Mouse (Mus musculus): ENCODE results near the gene Hsp90aa1. TPM values are rescaled to one million over a fixed set of nuclear protein-coding genes. Genes with fewer than 3 reads are reported as not detected.
"Not testable (repeated sequence)": the region's sequence is repeated elsewhere in the genome, so short reads cannot be mapped to it uniquely, and the experiment has no call there.

Hsp90aa1 gene
- polyA plus RNA-seq, 1 experiment: 253 TPM

GRCm38 (mm10) chr12:110714215-110714614 is 11.7 kb upstream of the Hsp90aa1 start:
- no peak for TF ChIP-seq USF1 (IDR thresholded peaks at IDR 0.05; ENCODE audit: low read depth)
- TF ChIP-seq CEBPB (IDR thresholded peaks at IDR 0.05; ENCODE audit: low read depth): no peak
- TF ChIP-seq MAX (IDR thresholded peaks at IDR 0.05): no peak
- no peak for TF ChIP-seq CTCF (IDR thresholded peaks at IDR 0.05; ENCODE audit: control insufficient read depth, insufficient read depth, insufficient read length)
- no peak for TF ChIP-seq MYOG (IDR thresholded peaks at IDR 0.05; ENCODE audit: control insufficient read depth, extremely low read depth, insufficient read length)
- TF ChIP-seq MYOD1 (IDR thresholded peaks at IDR 0.05; ENCODE audit: control insufficient read depth, insufficient read length, low read depth): no peak
- no peak for TF ChIP-seq FOSL1 (IDR thresholded peaks at IDR 0.05; ENCODE audit: insufficient read depth, low read length, poor library complexity, severe bottlenecking)

GRCm38 (mm10) chr12:110713784-110714183 is 11.3 kb upstream of the Hsp90aa1 start:
- no peak overlapping the region for H3K4me3 ChIP-seq (ENCODE audit: insufficient read depth, poor library complexity, severe bottlenecking)
- TF ChIP-seq CEBPB (IDR thresholded peaks at IDR 0.05; ENCODE audit: low read depth) (no peak), CTCF (IDR thresholded peaks at IDR 0.05; ENCODE audit: control insufficient read depth, insufficient read depth, insufficient read length) (no peak), MYOG (IDR thresholded peaks at IDR 0.05; ENCODE audit: control insufficient read depth, extremely low read depth, insufficient read length) (no peak), MAX (IDR thresholded peaks at IDR 0.05) (no peak), MYOD1 (IDR thresholded peaks at IDR 0.05; ENCODE audit: control insufficient read depth, insufficient read length, low read depth) (no peak), FOSL1 (IDR thresholded peaks at IDR 0.05; ENCODE audit: insufficient read depth, low read length, poor library complexity, severe bottlenecking) (no peak), USF1 (IDR thresholded peaks at IDR 0.05; ENCODE audit: low read depth) (no peak)
- no peak overlapping the region for H3ac ChIP-seq (ENCODE audit: control insufficient read depth, insufficient read length, low read depth)
- no peaks in the 10 kb centered on the region for H3K79me2 ChIP-seq (ENCODE audit: control insufficient read depth, insufficient read depth)
- H3K79me3 ChIP-seq (ENCODE audit: low read depth): no peaks in the 10 kb centered on the region
- no peaks in the 10 kb centered on the region for H3K36me3 ChIP-seq (ENCODE audit: control insufficient read depth, insufficient read depth)
- no peaks in the 10 kb centered on the region for H3K27me3 ChIP-seq (ENCODE audit: control insufficient read depth, insufficient read depth, insufficient read length)

More at GRCm38 (mm10) chr12:110714215-110714614, 11.7 kb upstream of the Hsp90aa1 start:
- Histone ChIP-seq H3K79me2 (ENCODE audit: control insufficient read depth, insufficient read depth) (no peaks in the 10 kb centered on the region), H3K27me3 (ENCODE audit: control insufficient read depth, insufficient read depth, insufficient read length) (no peaks in the 10 kb centered on the region), H3K4me3 (ENCODE audit: insufficient read depth, poor library complexity, severe bottlenecking) (no peak overlapping the region), H3K36me3 (ENCODE audit: control insufficient read depth, insufficient read depth) (no peaks in the 10 kb centered on the region), H3K79me3 (ENCODE audit: low read depth) (no peaks in the 10 kb centered on the region), H3ac (ENCODE audit: control insufficient read depth, insufficient read length, low read depth) (no peak overlapping the region)

- H3K4me3 ChIP-seq (ENCODE audit: insufficient read depth, poor library complexity, severe bottlenecking): no peak overlapping the region
- H3K27me3 ChIP-seq (ENCODE audit: control insufficient read depth, insufficient read depth, insufficient read length): no peaks in the 10 kb centered on the region
- H3K79me2 ChIP-seq (ENCODE audit: control insufficient read depth, insufficient read depth): no peaks in the 10 kb centered on the region
- no peak overlapping the region for H3ac ChIP-seq (ENCODE audit: control insufficient read depth, insufficient read length, low read depth)
- H3K79me3 ChIP-seq (ENCODE audit: low read depth): no peaks in the 10 kb centered on the region
- no peak for TF ChIP-seq USF1 (IDR thresholded peaks at IDR 0.05; ENCODE audit: low read depth)
- no peak for TF ChIP-seq FOSL1 (IDR thresholded peaks at IDR 0.05; ENCODE audit: insufficient read depth, low read length, poor library complexity, severe bottlenecking)
- no peaks in the 10 kb centered on the region for H3K36me3 ChIP-seq (ENCODE audit: control insufficient read depth, insufficient read depth)
Measured at GRCm38 (mm10) chr12:110711270-110711669, 8.7 kb upstream of the Hsp90aa1 start.

GRCm38 (mm10) chr12:110707451-110707850 is 4.9 kb upstream of the Hsp90aa1 start:
- TF ChIP-seq MAX (IDR thresholded peaks at IDR 0.05): no peak
- TF ChIP-seq MYOD1 (IDR thresholded peaks at IDR 0.05; ENCODE audit: control insufficient read depth, insufficient read length, low read depth): no peak
- TF ChIP-seq CEBPB (IDR thresholded peaks at IDR 0.05; ENCODE audit: low read depth): no peak
- TF ChIP-seq FOSL1 (IDR thresholded peaks at IDR 0.05; ENCODE audit: insufficient read depth, low read length, poor library complexity, severe bottlenecking): no peak
- no peak for TF ChIP-seq CTCF (IDR thresholded peaks at IDR 0.05; ENCODE audit: control insufficient read depth, insufficient read depth, insufficient read length)
- no peak for TF ChIP-seq USF1 (IDR thresholded peaks at IDR 0.05; ENCODE audit: low read depth)
- TF ChIP-seq MYOG (IDR thresholded peaks at IDR 0.05; ENCODE audit: control insufficient read depth, extremely low read depth, insufficient read length): no peak
- no peaks in the 10 kb centered on the region for H3K79me3 ChIP-seq (ENCODE audit: low read depth)
- H3ac ChIP-seq (ENCODE audit: control insufficient read depth, insufficient read length, low read depth): no peak overlapping the region
- H3K27me3 ChIP-seq (ENCODE audit: control insufficient read depth, insufficient read depth, insufficient read length): no peaks in the 10 kb centered on the region
- no peaks in the 10 kb centered on the region for H3K36me3 ChIP-seq (ENCODE audit: control insufficient read depth, insufficient read depth)
- H3K79me2 ChIP-seq (ENCODE audit: control insufficient read depth, insufficient read depth): no peaks in the 10 kb centered on the region
- no peak overlapping the region for H3K4me3 ChIP-seq (ENCODE audit: insufficient read depth, poor library complexity, severe bottlenecking)

GRCm38 (mm10) chr12:110706337-110707231 is 4.1 kb upstream of the Hsp90aa1 start:
- no peaks in the 10 kb centered on the region for H3K27me3 ChIP-seq (ENCODE audit: control insufficient read depth, insufficient read depth, insufficient read length)
- TF ChIP-seq USF1 (IDR thresholded peaks at IDR 0.05; ENCODE audit: low read depth): peak; percentile 95
- TF ChIP-seq MAX (IDR thresholded peaks at IDR 0.05): peak; percentile 22
- TF ChIP-seq CEBPB (IDR thresholded peaks at IDR 0.05; ENCODE audit: low read depth): no peak

GRCm38 (mm10) chr12:110705419-110705818 is 2.9 kb upstream of the Hsp90aa1 start:
- not testable (repeated sequence) for H3ac ChIP-seq (ENCODE audit: control insufficient read depth, insufficient read length, low read depth); H3K27me3 ChIP-seq (ENCODE audit: control insufficient read depth, insufficient read depth, insufficient read length); H3K4me3 ChIP-seq (ENCODE audit: insufficient read depth, poor library complexity, severe bottlenecking); H3K36me3 ChIP-seq (ENCODE audit: control insufficient read depth, insufficient read depth); H3K79me3 ChIP-seq (ENCODE audit: low read depth); H3K79me2 ChIP-seq (ENCODE audit: control insufficient read depth, insufficient read depth)

More at GRCm38 (mm10) chr12:110706337-110707231, 4.1 kb upstream of the Hsp90aa1 start:
- Histone ChIP-seq H3K36me3 (ENCODE audit: control insufficient read depth, insufficient read depth) (no peaks in the 10 kb centered on the region), H3ac (ENCODE audit: control insufficient read depth, insufficient read length, low read depth) (peak overlapping the region; percentile 67), H3K79me2 (ENCODE audit: control insufficient read depth, insufficient read depth) (no peaks in the 10 kb centered on the region), H3K4me3 (ENCODE audit: insufficient read depth, poor library complexity, severe bottlenecking) (peak overlapping the region; percentile 0), H3K79me3 (ENCODE audit: low read depth) (no peaks in the 10 kb centered on the region)

Measured in C2C12 (cell line).